In the genomic region with DNA sequence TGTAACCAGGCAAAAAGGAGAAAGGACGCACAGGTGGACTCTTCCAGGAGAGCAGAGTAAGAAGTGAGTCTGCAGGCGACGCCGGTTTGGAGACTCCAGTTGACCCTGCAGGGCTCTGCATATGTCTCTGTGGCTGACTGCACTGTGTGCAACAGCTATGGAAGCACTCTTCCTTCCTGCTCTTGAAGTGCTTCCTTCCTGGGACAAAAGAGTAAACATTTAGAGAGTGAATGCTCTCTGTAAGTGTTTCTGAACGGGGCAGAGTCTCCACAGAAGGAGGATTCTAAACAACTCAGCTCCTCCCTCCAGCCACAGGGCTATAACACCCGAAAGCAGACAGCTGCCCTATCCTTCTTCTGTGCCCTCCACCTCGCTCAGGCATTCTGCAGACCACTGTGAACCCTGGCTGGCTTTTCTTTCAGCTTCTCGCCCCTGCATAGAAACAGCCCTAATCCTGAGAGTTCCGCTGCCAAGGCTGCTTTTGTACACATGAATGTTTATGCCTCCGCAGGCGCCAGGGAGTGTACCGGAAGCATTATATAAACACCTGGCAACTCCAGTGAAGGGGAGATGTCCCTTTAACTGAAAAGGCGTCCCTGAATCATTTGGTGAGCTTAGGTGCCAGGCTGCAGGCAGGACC, we compare ENCODE assay signal across 8 mouse cellular contexts. TPM values are rescaled to one million over a fixed set of nuclear protein-coding genes. Genes with fewer than 3 reads are reported as not detected.
DNase-seq lines count a peak whose midpoint lies in the region; ATAC-seq lines count a peak whose summit lies in the region.

No protein-coding gene starts in this region.

- no peaks in the 10 kb centered on the region for H3K9me3 ChIP-seq in stomach, embryonic 14.5 days (ENCODE audit: control insufficient read depth, low read depth, low read length)

- ATAC-seq in stomach, embryonic 14.5 days (ENCODE audit: insufficient number of reproducible peaks, insufficient read depth, low FRiP score, low read depth): no peak

- peak overlapping the region; percentile 62 for H3K27ac ChIP-seq in stomach, embryonic 14.5 days (ENCODE audit: low read length)

- peak overlapping the region; percentile 15; the same call in 1 of the 2 replicates for H3K4me2 ChIP-seq in stomach, embryonic 14.5 days (replicated peaks; ENCODE audit: low read depth, low read length)

- H3K9ac ChIP-seq in stomach, embryonic 14.5 days (replicated peaks; ENCODE audit: low read depth, low read length): no peak overlapping the region

- no peaks in the 10 kb centered on the region for H3K27me3 ChIP-seq in stomach, embryonic 14.5 days (ENCODE audit: control insufficient read depth, insufficient read depth, low read length)

- WGBS in stomach, embryonic 14.5 days: 18% methylated on average over 13 of the region's 13 CpGs

- H3K4me3 ChIP-seq in stomach, embryonic 14.5 days (ENCODE audit: low read depth, low read length): no peak overlapping the region

- DNase-seq in cerebellum, adult 9-11 months: peak; percentile 57
- no peak for DNase-seq in cerebellum, adult 9-10 months
- peak; percentile 29 for DNase-seq in right cerebral cortex, postnatal 25 days
- DNase-seq in right cerebral cortex, postnatal 14 days: no peak
- peak; percentile 56 to 68 for DNase-seq in lung, adult 18-20 months
- DNase-seq in MN1 (ENCODE audit: low spot score): no peak
- DNase-seq in spleen, adult 12 weeks (ENCODE audit: low spot score): no peak

- 0 out of 2 replicates have a peak, but pooled peaks cover 6% of the 10 kb centered on the region for H3K4me1 ChIP-seq in stomach, embryonic 14.5 days (ENCODE audit: control insufficient read depth, insufficient read depth, low read length)

- H3K36me3 ChIP-seq in stomach, embryonic 14.5 days (ENCODE audit: control insufficient read depth, insufficient read depth, low read length): no peaks in the 10 kb centered on the region

RNA-seq across cellular contexts. Expression of gene Ubash3b, which starts 14.2 kb away (rescaled TPM):
- 3.4 and 3.7 TPM in 2 replicates for polyA plus RNA-seq in stomach, embryonic 14.5 days (2014; fragmentation: Nextera tagmentation; extraction: Ambion mirVana)

Comparison
In these comparisons a context has a peak if more than half of its experiments do, and no peak if none do; other contexts are left out.
1. DNase-seq: peak in cerebellum, adult 9-11 months (single experiment), right cerebral cortex, postnatal 25 days (single experiment) and lung, adult 18-20 months (2 of 2); none in cerebellum, adult 9-10 months (single experiment), right cerebral cortex, postnatal 14 days (single experiment), MN1 (single experiment) and spleen, adult 12 weeks (single experiment).